Mouse (Mus musculus) thymus, postnatal 10 days (tissue): ENCODE measurements around the gene Tes3-ps.

ENCODE experiments used
- DNase-seq, 2 experiments: peaks; one replicate each; pipeline ENCODE4 v3.0.0; 2021; ENCODE audit warnings: low spot score in 2 of 2

The Tes3-ps gene

GRCm38 (mm10) chr13:49504510-49504909 is 11.4 kb downstream of the Tes3-ps start, which contains the start of gene Ecm2:
Gene Ecm2 (plus strand): TSS chr13:49504810.
- DNase-seq = no peak

GRCm38 (mm10) chr13:49505776-49506175 is 12.7 kb downstream of the Tes3-ps start:
- DNase-seq = no peak

GRCm38 (mm10) chr13:49507176-49507575 is 14.1 kb downstream of the Tes3-ps start:
- DNase-seq = no peak

GRCm38 (mm10) chr13:49518761-49519160 is 25.6 kb downstream of the Tes3-ps start:
- DNase-seq = no peak

DNA sequence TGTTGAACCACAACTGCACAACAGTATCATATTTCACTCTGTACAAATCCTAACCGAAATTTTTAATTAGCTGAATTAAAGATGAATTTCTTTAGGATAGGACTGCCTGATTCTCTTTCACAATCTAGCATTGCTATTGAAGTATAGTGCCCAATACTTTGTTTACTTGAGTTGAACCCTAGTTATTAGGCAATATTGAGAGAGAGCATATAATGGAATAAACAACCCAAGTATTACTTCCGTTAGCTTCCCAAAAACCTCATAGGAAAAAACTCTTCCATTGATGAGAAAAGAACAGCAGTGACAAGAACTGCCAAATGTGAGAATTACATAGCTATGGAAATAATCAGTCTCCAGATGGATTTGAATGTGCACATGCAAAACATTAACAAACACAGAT is 33.1 kb downstream of the Tes3-ps start:
- DNase-seq = no peak

DNA sequence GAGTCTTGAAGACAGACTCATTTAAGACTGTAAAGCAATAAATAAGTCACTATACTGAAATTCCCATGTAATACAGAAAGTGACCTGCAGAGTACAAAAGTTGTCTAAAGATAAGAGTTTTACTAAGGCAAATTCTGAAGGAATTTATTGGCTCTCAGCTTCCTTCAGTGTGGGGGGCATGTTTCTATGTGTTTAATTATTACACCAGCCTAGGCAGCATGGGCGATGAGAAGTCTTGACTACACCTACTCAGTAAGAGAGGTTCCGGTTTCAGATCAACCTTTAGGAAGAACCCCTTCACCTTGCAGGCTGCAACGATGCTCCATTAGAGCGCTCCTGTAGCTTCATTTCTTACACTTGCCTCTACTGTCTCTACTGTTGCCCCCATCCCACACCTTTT is 37.5 kb downstream of the Tes3-ps start:
- DNase-seq = no peak

DNA sequence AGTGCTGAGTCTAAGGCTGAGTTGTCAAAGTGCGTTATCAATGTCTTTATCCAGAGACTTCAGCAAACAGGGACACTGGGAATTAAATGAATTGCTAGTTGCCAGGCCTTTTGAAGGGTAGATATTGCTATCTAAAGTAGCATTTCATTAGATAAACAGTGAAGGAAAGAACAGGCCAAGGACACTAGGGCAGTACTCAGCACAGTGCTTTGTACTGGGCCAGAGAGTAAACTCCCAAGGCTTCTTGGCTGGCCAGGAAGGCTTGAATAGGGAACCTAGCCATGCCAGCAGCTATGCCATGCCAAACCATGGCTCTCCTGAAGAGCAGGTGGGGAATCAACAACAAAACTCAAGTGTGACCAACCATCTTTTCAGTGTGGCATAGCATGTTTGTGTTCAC is 43.8 kb downstream of the Tes3-ps start:
- no peak for DNase-seq

DNA sequence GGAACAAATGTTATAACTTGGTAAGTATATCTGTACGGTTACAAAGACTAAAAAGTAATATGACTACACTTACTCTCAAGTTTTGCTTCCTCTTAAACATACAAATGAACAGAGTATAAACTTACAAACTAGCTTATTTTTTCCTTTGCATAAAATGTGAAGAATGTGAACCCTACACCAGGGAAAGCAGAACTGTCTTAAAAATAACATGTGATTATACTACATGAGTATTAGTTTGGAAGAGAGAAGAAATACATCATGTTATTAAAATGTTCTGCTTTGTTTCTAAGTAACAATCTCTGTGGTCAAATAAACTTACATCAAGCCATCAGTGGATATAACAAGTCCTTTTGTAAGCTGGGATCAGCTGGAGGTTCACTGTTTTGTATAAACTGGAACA is 45.6 kb downstream of the Tes3-ps start:
- no peak for DNase-seq

DNA sequence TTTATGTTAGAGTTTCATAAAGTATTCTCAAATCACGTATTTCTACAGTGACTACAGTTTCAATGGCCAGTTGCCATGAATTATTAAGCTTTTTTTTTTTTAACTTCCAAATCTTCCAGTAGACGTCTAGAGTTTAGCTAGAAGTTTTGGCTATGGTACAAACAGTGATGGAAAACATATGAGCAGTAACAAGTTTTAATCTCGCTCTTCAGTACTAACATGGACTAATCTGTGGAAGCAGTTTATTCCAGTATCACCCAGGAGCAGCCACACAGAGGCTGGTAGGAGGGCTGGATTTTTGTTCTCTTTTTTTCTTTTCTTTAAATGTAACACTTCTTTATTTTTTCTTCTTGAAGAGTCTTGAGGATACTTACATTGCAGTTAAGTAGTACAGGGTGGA is 51.2 kb downstream of the Tes3-ps start, which contains the start of gene Aspn:
TSS of gene Aspn (plus strand) at position 165 of the 400 bp plus-strand sequence.
- no peak for DNase-seq

DNA sequence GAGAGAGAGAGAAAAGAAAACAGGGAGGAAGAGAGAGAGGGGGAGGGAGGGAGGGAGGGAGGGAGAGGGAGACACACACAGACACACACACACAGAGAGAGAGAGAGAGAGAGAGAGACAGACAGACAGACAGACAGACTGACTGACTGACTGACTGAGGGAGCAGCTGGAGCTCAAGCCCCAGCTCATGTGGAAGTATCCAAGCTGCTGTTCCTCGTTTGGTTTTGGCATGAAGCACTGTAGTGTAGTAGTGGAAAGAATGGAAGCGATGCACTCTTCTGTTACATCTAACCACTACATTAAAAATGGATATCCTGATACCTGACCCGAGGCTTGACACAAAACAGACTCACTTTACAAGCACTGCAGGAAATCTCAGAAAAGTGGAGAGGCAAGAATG is 52.5 kb downstream of the Tes3-ps start:
- no peak for DNase-seq
